Mouse (Mus musculus): ENCODE measurements at regions not wholly inside any gene's neighbourhood (a gene's known extent, or its start where the extent isn't known, plus 50 kb on each side); places are given as distances from the start of the nearest gene placed in this dataset.

DNA sequence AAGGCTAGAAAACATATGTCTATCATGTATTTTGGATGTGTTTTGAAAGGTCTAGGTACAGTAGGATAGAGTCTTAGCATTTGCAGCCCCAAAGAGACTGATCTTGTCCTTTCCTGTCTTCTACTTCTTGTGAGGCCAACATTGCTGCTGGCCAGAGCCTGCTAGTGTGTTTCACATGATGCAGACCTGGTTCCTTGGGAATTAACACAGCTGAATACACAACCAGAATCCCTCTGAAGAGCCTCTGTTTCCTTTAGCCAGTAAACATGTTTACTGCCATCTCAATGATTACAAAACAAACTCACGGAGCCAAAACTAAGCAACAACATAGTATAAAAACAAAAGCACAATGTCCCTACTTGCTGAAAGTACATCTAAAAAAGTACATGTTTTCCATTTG lies 598.9 kb downstream of the 9430069I07Rik start:
- no peak for DNase-seq

Measured in cerebellum, adult 9-11 months (tissue).